Mouse (Mus musculus) cerebellum, postnatal 14 days (tissue): ENCODE measurements around the gene Dnajc8.
"Not testable (repeated sequence)": the region's sequence is repeated elsewhere in the genome, so short reads cannot be mapped to it uniquely, and the experiment has no call there.

Experiments
- DNase-seq, 2 experiments: peaks; one replicate each; pipeline ENCODE4 v3.0.0; 2021; ENCODE audit warnings: mixed read lengths in 2 of 2

The Dnajc8 gene

GRCm38 (mm10) chr4:132569115-132569514 is 33.8 kb downstream of the Dnajc8 start:
- DNase-seq: peak in 1 of 2 experiments; percentile 61

GRCm38 (mm10) chr4:132571190-132571589 is 35.8 kb downstream of the Dnajc8 start:
- DNase-seq: no peak

GRCm38 (mm10) chr4:132573327-132573726 is 38.0 kb downstream of the Dnajc8 start:
- DNase-seq: no peak

- DNase-seq: no peak
Observed at GRCm38 (mm10) chr4:132574809-132575347, 39.5 kb downstream of the Dnajc8 start.

GRCm38 (mm10) chr4:132583781-132584180 is 48.4 kb downstream of the Dnajc8 start:
- DNase-seq: no peak

GRCm38 (mm10) chr4:132584975-132585374 is 49.6 kb downstream of the Dnajc8 start:
- DNase-seq: no peak

- no peak for DNase-seq
Observed at GRCm38 (mm10) chr4:132586282-132586681, 50.9 kb downstream of the Dnajc8 start.

GRCm38 (mm10) chr4:132588512-132588911 is 53.2 kb downstream of the Dnajc8 start:
- DNase-seq: no peak

GRCm38 (mm10) chr4:132590642-132591041 is 55.3 kb downstream of the Dnajc8 start:
- DNase-seq: no peak

GRCm38 (mm10) chr4:132592958-132593357 is 57.6 kb downstream of the Dnajc8 start:
- DNase-seq: no peak

- DNase-seq: no peak
Observed at GRCm38 (mm10) chr4:132594191-132594590, 58.8 kb downstream of the Dnajc8 start.

GRCm38 (mm10) chr4:132598861-132599260 is 63.5 kb downstream of the Dnajc8 start:
- no peak for DNase-seq

- DNase-seq: no peak
Observed at GRCm38 (mm10) chr4:132599764-132600163, 64.4 kb downstream of the Dnajc8 start.

GRCm38 (mm10) chr4:132600465-132600864 is 65.1 kb downstream of the Dnajc8 start:
- DNase-seq: no peak

GRCm38 (mm10) chr4:132601242-132601641 is 65.9 kb downstream of the Dnajc8 start:
- not testable (repeated sequence) for DNase-seq
